ENCODE assay signal across 8 mouse cellular contexts in genomic region chr17:46298220-46298913, GRCm38 (mm10). TPM values are rescaled to one million over a fixed set of nuclear protein-coding genes. Genes with fewer than 3 reads are reported as not detected.
DNase-seq lines count a peak whose midpoint lies in the region; ATAC-seq and TF ChIP-seq lines count a peak whose summit lies in the region.

No protein-coding gene starts in this region.

- H3K9me3 ChIP-seq in heart, embryonic 11.5 days (replicated peaks; ENCODE audit: control insufficient read depth, low read length): no peaks in the 10 kb centered on the region
- H3K9me3 ChIP-seq in kidney, embryonic 15.5 days (replicated peaks): no peaks in the 10 kb centered on the region

- peak; percentile 34 for DNase-seq in A20 (ENCODE audit: low read depth, low spot score)
- DNase-seq in liver: peak; percentile 77
- DNase-seq in spleen, postnatal 36 days (ENCODE audit: low spot score in 2 of 2): peak; percentile 39 to 44

- peak; percentile 55 for TF ChIP-seq CTCF in bone marrow macrophage, adult 2 months (IDR thresholded peaks at IDR 0.05; ENCODE audit: low read depth, low read length)
- TF ChIP-seq CTCF in embryonic fibroblast, embryonic 13.5 days (IDR thresholded peaks at IDR 0.05; ENCODE audit: borderline replicate concordance, insufficient read depth, low read length): peak; percentile 93

- peak overlapping the region; percentile 39 for H3K4me3 ChIP-seq in bone marrow macrophage, adult 2 months (ENCODE audit: insufficient read depth, low read length)
- H3K4me3 ChIP-seq in embryonic fibroblast, embryonic 13.5 days (ENCODE audit: insufficient read depth, low read length): peak overlapping the region; percentile 39
- H3K4me3 ChIP-seq in heart, embryonic 11.5 days (ENCODE audit: low read depth, low read length): peak overlapping the region; percentile 61
- peak overlapping the region; percentile 60 for H3K4me3 ChIP-seq in kidney, embryonic 15.5 days (replicated peaks)

- peaks cover 62% of the 10 kb centered on the region for H3K27me3 ChIP-seq in heart, embryonic 11.5 days (ENCODE audit: control insufficient read depth, insufficient read depth, low read length)
- peaks cover 62% of the 10 kb centered on the region for H3K27me3 ChIP-seq in kidney, embryonic 15.5 days

- peak; percentile 44; the same call in 1 of the 2 replicates for ATAC-seq in heart, embryonic 11.5 days (replicated peaks; ENCODE audit: insufficient number of reproducible peaks, low FRiP score, low TSS enrichment)
- peak; percentile 91 for ATAC-seq in kidney, embryonic 15.5 days (replicated peaks; ENCODE audit: low FRiP score)
- peak; percentile 71 for ATAC-seq in monocyte, adult 5-6 weeks (replicated peaks; ENCODE audit: insufficient number of reproducible peaks, low FRiP score, low TSS enrichment, poor library complexity, severe bottlenecking)

- H3K4me1 ChIP-seq in bone marrow macrophage, adult 2 months (ENCODE audit: control insufficient read depth, insufficient read depth, low read length): peaks cover 4% of the 10 kb centered on the region
- H3K4me1 ChIP-seq in embryonic fibroblast, embryonic 13.5 days (ENCODE audit: control insufficient read depth, insufficient read depth, low read length): no peaks in the 10 kb centered on the region
- H3K4me1 ChIP-seq in heart, embryonic 11.5 days (ENCODE audit: control insufficient read depth, insufficient read depth, low read length): peaks cover 7% of the 10 kb centered on the region
- peaks cover 21% of the 10 kb centered on the region for H3K4me1 ChIP-seq in kidney, embryonic 15.5 days

- peak overlapping the region; percentile 100 for H3K4me2 ChIP-seq in heart, embryonic 11.5 days
- peak overlapping the region; percentile 99 for H3K4me2 ChIP-seq in kidney, embryonic 15.5 days

- H3K9ac ChIP-seq in heart, embryonic 11.5 days (ENCODE audit: low read depth, low read length): peak overlapping the region; percentile 64; the same call in 1 of the 2 replicates
- H3K9ac ChIP-seq in kidney, embryonic 15.5 days: peak overlapping the region; percentile 23

- H3K36me3 ChIP-seq in heart, embryonic 11.5 days (ENCODE audit: control insufficient read depth, insufficient read depth, low read length): no peaks in the 10 kb centered on the region
- no peaks in the 10 kb centered on the region for H3K36me3 ChIP-seq in kidney, embryonic 15.5 days

- no peak for TF ChIP-seq POLR2A in bone marrow macrophage, adult 2 months (IDR thresholded peaks at IDR 0.05; ENCODE audit: borderline replicate concordance, low read depth, low read length)
- TF ChIP-seq POLR2A in embryonic fibroblast, embryonic 13.5 days (IDR thresholded peaks at IDR 0.05; ENCODE audit: low read depth, low read length): no peak

- H3K27ac ChIP-seq in bone marrow macrophage, adult 2 months (ENCODE audit: insufficient read depth, low read depth, low read length): no peak overlapping the region
- H3K27ac ChIP-seq in embryonic fibroblast, embryonic 13.5 days (ENCODE audit: insufficient read depth, low read length): no peak overlapping the region
- no peak overlapping the region for H3K27ac ChIP-seq in heart, embryonic 11.5 days (ENCODE audit: low read depth, low read length)
- H3K27ac ChIP-seq in kidney, embryonic 15.5 days: no peak overlapping the region

- under 1% methylated on average over 47 of the region's 48 CpGs for WGBS in heart, embryonic 11.5 days (ENCODE audit: insufficient replicate concordance)
- under 1% methylated on average over 48 of the region's 48 CpGs for WGBS in kidney, embryonic 15.5 days

RNA-seq across cellular contexts. Expression of gene Dlk2, which starts 1.1 kb away (rescaled TPM):
- not detected in 2 replicates for polyA plus RNA-seq in bone marrow macrophage, adult 2 months (2012; ENCODE audit: insufficient read depth, insufficient read length, missing spikeins)
- polyA plus RNA-seq in embryonic fibroblast, embryonic 13.5 days (2011; ENCODE audit: insufficient read length, low read depth, missing spikeins): 2.6 and 3.3 TPM in 2 replicates
- polyA plus RNA-seq in heart, embryonic 11.5 days (2014; fragmentation: Nextera tagmentation; extraction: Ambion mirVana): 0.27 TPM in 1 of 2 replicates, not detected in the other
- 0.42 and 0.85 TPM in 2 replicates for polyA plus RNA-seq in kidney, embryonic 15.5 days (2015; fragmentation: Nextera tagmentation; extraction: Ambion mirVana)
- not detected in 3 replicates for total RNA-seq in monocyte, adult 5-6 weeks (2017)

RNA-seq across cellular contexts. Expression of gene Tjap1, which starts 15.5 kb away (rescaled TPM):
- polyA plus RNA-seq in bone marrow macrophage, adult 2 months (2012; ENCODE audit: insufficient read depth, insufficient read length, missing spikeins): 18.0 and 18.1 TPM in 2 replicates
- polyA plus RNA-seq in embryonic fibroblast, embryonic 13.5 days (2011; ENCODE audit: insufficient read length, low read depth, missing spikeins): 60.8 and 63.2 TPM in 2 replicates
- polyA plus RNA-seq in heart, embryonic 11.5 days (2014; fragmentation: Nextera tagmentation; extraction: Ambion mirVana): 36.8 and 37.0 TPM in 2 replicates
- polyA plus RNA-seq in kidney, embryonic 15.5 days (2015; fragmentation: Nextera tagmentation; extraction: Ambion mirVana): 40.3 and 47.7 TPM in 2 replicates
- 14.6 to 18.0 TPM (median 18.0 TPM) in 3 replicates for total RNA-seq in monocyte, adult 5-6 weeks (2017)

RNA-seq across cellular contexts. Expression of gene Abcc10, which starts 29.8 kb away (rescaled TPM):
- polyA plus RNA-seq in bone marrow macrophage, adult 2 months (2012; ENCODE audit: insufficient read depth, insufficient read length, missing spikeins): 5.4 and 7.2 TPM in 2 replicates
- polyA plus RNA-seq in embryonic fibroblast, embryonic 13.5 days (2011; ENCODE audit: insufficient read length, low read depth, missing spikeins): 3.5 and 3.9 TPM in 2 replicates
- 3.4 and 4.3 TPM in 2 replicates for polyA plus RNA-seq in heart, embryonic 11.5 days (2014; fragmentation: Nextera tagmentation; extraction: Ambion mirVana)
- polyA plus RNA-seq in kidney, embryonic 15.5 days (2015; fragmentation: Nextera tagmentation; extraction: Ambion mirVana): 5.8 and 6.3 TPM in 2 replicates
- 2.8 to 3.4 TPM (median 3.0 TPM) in 3 replicates for total RNA-seq in monocyte, adult 5-6 weeks (2017)

RNA-seq across cellular contexts. Expression of gene Lrrc73, which starts 45.0 kb away (rescaled TPM):
- 0.58 TPM in 1 of 2 replicates, not detected in the other for polyA plus RNA-seq in bone marrow macrophage, adult 2 months (2012; ENCODE audit: insufficient read depth, insufficient read length, missing spikeins)
- polyA plus RNA-seq in embryonic fibroblast, embryonic 13.5 days (2011; ENCODE audit: insufficient read length, low read depth, missing spikeins): 1.6 and 3.5 TPM in 2 replicates
- polyA plus RNA-seq in heart, embryonic 11.5 days (2014; fragmentation: Nextera tagmentation; extraction: Ambion mirVana): 0.70 and 0.79 TPM in 2 replicates
- 0.60 and 0.71 TPM in 2 replicates for polyA plus RNA-seq in kidney, embryonic 15.5 days (2015; fragmentation: Nextera tagmentation; extraction: Ambion mirVana)
- 0.58 TPM in 1 of 3 replicates, not detected in the others for total RNA-seq in monocyte, adult 5-6 weeks (2017)

RNA-seq across cellular contexts. Expression of gene Yipf3, which starts 50.5 kb away (rescaled TPM):
- polyA plus RNA-seq in bone marrow macrophage, adult 2 months (2012; ENCODE audit: insufficient read depth, insufficient read length, missing spikeins): 121 and 143 TPM in 2 replicates
- 114 and 133 TPM in 2 replicates for polyA plus RNA-seq in embryonic fibroblast, embryonic 13.5 days (2011; ENCODE audit: insufficient read length, low read depth, missing spikeins)
- 77.8 and 83.0 TPM in 2 replicates for polyA plus RNA-seq in heart, embryonic 11.5 days (2014; fragmentation: Nextera tagmentation; extraction: Ambion mirVana)
- polyA plus RNA-seq in kidney, embryonic 15.5 days (2015; fragmentation: Nextera tagmentation; extraction: Ambion mirVana): 103 and 113 TPM in 2 replicates
- total RNA-seq in monocyte, adult 5-6 weeks (2017): 57.8 to 85.4 TPM (median 76.1 TPM) in 3 replicates
